Mouse (Mus musculus) cerebellum, postnatal 25 days (tissue): ENCODE measurements at regions not wholly inside any gene's neighbourhood (a gene's known extent, or its start where the extent isn't known, plus 50 kb on each side); places are given as distances from the start of the nearest gene placed in this dataset.
"Not testable (repeated sequence)": the region's sequence is repeated elsewhere in the genome, so short reads cannot be mapped to it uniquely, and the experiment has no call there.

Experiments
- DNase-seq, 2 experiments: peaks; one replicate each; pipeline ENCODE4 v3.0.0; 2021; ENCODE audit warnings: mixed read lengths in 2 of 2

DNA sequence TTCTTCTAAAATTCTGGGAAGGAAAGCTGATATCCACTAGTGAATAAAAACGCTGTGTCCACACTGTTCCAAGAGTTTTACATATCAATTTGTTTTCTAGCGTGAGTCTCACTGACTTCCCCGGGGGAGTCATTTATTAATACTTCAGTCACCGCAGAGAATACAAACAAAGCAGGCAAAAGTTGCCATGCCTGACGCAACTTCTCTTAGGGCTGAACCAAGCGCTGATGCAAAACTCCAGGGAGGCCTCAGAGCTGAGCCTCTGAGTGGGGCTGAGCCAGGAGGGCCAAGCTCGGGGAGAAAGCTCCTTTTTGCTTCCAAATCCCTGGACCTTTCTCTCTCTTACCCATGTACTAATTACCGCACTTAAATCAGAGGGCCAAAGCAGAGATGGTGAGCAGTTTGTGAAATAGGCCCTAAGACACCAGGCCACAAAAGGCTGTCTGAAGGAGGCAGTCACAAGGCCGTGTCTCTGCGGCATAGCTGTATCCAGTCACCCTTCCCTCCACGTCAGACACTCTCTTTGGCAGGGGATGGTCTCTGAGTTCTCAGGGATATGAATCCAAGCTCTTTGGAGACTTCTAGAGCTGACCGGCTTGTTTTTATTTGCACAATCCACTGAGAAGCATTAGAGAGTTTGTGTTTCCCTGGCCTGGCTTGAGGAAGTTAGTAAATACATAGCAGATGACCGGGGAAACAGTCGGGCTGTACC is 260.2 kb upstream of the Jarid2 start:
- DNase-seq: no peak

DNA sequence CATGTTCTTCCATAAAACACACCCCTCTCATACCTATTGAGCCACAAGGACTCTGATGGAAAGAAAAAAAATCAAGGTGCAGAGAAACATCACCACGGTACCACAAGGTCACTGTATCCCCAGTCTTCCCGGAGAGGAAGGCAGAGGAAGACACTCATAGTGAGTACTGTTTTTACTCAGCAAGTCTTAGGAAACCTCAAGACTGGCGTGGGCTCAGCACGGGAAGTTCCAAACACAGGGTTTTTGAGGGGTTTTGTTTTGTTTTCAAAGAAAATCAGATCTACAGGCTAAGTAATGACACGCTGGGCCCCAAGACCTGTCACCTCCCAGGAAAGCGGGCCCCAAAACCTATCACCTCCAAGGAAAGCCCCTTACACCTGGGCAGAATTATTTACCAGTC is 259.6 kb upstream of the Jarid2 start:
- no peak for DNase-seq

DNA sequence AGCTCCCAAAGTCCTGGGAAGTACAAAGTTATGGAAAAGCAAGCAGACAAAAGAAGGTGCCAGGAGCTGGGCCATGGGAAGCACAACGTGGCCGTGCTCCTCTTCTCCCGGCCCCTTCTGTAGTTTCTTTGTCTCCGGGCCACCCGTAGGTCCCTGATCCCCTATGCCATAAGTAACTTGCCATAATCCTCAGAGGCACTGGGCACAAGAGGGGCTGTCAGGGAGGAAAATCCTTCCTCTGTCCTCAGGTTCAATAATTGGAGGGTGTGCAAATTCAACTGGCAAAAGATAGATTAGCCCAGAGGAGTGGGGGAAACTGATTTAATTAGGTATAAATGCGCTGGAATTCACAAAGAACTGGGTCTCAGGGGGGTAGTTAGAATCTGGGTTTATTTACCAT is 256.1 kb upstream of the Jarid2 start:
- no peak for DNase-seq

DNA sequence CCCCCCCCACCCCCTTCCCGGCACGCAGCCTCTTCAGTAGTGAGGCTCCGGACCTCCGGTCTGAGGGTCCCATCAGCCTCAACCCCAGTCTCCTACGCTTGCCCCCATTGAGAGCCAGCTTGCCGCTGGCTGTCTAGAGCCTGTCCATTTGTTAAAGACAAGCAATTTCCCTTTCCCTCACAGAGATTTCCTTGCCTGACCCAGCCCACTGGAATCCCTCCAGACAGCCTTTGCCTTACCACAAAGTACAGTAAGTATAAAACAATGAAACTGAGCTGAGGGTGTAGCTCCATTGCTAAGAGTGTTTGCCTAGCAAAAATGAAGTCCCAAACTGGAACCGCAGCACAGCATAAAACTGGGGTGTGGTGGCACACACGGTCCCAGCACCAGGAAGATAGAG is 252.4 kb upstream of the Jarid2 start:
- no peak for DNase-seq

DNA sequence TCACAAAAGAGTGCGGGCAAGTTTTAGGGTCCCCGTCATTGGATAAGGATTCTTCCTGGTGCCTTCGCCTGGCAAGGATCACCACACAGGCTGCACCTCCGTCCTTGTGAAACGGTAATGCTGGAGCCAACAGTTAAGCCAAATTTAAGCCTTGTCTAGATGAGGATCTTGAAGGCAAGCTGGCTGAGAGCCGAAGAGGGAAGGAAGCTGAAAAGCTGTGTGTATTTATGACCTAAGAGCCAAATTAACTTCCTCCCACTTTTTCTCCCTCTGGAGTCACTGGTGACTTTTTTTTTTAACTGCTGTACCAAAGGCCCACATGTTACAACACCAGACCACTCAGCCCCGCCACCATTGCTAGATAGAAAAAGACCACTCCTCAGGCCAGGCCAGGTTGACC is 249.1 kb upstream of the Jarid2 start:
- DNase-seq: no peak

DNA sequence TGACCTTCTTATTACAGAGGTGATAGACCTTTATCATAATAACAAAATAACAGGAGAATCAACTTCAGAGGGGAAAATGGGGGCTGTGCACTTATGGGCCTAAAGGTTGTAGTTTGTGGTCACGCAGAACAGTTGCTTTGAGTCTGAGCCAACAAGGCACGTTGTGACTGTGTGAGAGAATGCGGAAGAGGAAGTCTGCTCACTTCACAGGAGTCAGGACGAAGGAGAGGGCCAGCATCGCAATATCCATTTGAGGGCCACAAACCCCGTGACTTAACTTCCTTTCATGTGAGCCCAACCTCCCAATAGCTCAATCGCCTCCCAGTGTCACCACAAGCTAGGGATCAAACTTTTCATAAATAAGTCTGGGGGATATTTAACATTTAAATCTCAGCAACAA is 246.6 kb upstream of the Jarid2 start:
- DNase-seq: no peak

DNA sequence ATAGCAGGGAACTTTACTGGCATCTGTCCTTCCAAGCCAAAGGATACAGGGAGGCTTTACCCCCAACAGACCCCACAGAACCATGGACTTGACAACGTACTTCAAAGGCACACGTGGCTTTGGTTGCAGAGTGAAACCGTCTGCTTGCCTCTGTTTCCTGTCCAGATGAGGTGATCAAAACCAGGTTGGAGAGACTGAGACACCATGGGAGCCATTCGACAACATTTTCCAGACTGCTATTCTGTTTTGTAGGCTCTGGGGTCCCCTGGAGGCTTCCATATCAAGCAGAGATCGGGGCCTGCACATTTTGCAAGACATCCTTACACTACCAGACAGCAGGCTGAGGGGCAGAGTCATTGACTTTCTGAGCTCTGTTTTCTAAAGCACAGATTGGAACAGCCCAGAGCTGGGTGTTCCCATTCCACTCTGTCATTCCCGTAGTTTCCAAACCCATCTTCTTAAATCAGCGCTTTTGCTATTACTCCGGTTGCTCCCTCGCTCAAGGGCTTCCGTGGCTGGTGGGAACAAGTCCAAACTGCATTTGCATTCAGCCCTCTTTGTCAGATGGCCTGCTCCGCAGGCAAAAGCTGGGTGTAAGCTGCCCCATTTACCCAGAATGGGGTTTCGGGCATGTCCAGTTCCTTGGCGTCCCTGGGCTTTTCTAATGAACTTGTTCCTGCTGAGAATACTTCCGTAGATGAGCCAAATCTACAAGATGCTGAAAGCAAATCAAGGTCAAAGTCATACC is 244.5 kb upstream of the Jarid2 start:
- DNase-seq: peak; percentile 73 to 76

DNA sequence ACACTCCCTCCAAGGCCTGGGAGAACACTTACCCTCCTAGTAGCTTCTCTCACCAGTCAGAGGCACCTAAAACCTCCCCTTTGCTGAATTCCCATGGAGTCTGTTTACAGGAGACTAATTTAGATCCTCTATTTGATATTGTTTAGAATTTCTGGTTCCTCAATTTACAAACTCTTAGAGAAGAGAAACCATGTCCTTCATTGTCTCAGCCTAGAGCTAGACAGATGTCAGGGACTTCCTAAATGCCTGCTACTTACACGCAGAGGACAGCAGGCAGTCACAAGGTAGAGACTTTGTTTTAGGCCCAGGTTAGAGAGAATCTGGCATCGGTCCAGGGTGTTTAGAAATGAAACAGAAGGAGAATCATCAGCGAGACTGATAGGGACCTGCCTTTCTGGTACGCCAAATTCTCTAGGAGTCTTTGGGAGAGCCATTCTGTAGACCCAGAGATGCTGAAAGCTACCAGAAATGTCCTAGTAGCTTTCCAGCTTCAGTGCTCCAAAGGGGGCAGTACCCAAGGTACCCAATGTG is 238.3 kb upstream of the Jarid2 start:
- DNase-seq: no peak

DNA sequence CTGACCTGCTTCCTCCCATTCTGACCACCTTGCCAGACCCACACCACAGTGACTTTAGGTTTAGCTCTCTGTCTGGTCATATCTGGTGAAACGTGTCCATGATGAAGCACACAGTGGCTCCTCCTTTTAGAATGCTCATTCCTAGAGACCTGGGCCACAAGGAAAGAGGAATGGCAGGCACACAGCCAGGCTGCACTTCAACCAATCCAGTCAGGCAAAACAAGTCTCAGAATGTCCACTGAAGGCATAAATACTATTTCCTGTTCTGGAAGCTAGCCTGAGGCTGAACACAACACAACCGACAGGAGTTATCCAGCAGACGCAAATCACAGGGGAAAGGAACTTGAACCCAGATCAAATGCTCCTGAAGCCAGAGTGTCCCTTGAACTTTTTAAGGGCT is 235.4 kb upstream of the Jarid2 start:
- no peak for DNase-seq

DNA sequence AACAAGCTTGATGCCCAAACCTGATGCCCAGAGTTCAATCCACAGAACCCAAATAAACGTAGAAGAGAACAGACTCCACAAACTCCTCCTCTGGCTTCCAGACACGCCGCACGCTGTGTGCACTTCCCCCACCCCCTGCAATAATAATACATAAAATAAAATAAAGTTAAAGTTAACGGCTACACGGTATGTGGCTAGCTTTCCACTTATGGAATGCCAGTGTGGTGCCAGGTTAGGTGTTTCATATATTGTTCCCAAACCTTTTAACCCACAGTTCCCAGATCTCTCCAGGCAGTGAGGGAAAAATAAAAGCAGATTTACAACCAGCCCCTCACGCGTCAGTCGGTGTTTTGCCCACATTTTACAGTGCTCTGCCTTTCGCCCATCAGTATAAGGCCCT is 233.8 kb upstream of the Jarid2 start:
- DNase-seq: no peak

DNA sequence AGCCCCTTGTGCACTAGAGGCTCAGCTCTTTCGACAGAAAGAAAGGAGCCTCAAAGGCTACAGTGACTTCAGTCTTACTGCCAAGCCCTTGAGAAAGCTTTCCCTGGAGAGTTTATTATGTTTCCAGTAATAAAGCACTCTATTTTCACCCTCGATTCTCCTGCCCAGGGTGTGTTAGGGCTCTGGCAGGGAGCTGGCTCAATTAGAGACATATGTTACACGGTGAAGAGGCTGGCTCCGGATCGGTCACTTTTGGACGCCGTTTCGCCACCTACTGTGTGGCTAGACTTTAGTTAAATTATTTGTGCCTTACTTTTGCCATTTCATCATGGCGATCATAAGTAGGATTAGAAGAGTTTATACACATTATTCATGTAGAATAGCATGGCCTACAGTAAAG is 232.7 kb upstream of the Jarid2 start:
- peak; percentile 80 to 88 for DNase-seq

DNA sequence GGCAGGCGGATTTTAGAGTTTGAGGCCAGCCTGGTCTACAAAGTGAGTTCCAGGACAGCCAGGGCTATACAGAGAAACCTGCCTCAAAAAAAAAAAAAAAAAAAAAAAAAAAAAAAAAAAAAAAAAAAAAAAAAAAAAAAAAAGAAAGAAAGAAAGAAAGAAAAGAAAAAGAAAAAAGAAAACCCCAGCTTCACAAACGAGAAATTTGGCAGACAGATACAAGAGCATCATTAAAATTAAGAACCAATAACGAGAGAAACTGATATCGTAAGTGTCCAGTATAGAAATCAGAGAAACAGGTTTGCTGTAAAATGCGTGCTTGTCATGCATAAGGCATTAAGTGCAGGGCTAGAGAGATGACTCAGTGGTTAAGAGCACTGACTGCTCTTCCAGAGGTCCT is 228.4 kb upstream of the Jarid2 start:
- DNase-seq: not testable (repeated sequence)

DNA sequence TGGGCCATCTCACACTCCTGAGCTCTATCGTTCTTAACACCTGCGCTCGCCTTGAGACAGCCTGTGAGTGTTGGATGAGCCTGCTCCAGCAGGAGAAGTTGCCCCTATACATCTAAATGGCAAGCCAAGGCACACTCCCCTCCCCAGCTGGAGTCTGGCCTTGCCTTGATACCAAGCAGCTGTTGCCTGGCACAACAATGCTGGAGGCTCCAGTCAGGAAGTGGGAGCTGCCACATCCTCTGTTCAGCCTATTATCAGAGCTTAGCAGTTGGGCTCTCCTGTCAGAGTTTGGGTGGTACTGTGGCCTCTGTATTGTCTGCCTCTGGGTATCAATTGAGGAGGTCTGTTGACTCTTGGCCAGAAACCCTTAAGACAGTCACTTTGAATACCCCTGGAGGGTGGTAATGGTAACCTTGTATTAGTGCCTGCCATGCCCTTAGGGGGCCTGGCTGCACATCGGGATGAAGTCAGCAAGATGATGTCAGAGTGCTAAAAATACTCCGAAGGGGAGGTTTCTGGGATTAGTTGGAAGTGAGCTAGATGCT is 227.4 kb upstream of the Jarid2 start:
- peak; percentile 47 to 58 for DNase-seq

DNA sequence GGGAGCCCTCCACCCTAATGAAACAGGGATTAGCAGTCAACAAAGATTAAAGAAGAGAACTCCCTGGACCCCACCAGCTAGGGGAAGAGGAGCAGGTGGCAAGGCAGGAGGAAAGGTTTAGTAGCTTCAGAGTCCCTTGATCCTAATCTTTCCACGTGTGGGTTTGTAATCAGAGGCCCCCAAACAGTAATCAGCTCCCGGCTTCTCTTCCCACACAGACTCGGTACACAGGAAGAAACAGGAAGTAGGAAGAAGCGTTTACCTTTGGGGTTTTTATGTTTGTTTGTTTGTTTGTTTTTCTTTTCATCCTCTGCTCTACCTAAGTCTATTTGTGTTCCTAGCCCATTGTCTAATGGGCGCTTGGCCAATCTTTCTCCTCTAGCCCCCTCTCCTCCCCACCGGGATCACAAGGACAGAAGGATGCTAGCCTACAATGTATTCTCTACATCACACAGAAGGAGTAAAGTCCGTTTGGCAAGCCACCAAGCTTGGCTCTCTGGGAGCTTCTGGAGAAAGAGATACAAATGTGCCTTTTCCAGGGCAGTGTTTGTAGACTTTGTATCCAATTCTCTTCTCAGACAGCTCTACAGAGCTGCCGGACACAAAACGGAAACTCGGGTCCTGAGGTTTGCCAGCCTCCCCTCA is 226.5 kb upstream of the Jarid2 start:
- peak; percentile 52 to 77 for DNase-seq

DNA sequence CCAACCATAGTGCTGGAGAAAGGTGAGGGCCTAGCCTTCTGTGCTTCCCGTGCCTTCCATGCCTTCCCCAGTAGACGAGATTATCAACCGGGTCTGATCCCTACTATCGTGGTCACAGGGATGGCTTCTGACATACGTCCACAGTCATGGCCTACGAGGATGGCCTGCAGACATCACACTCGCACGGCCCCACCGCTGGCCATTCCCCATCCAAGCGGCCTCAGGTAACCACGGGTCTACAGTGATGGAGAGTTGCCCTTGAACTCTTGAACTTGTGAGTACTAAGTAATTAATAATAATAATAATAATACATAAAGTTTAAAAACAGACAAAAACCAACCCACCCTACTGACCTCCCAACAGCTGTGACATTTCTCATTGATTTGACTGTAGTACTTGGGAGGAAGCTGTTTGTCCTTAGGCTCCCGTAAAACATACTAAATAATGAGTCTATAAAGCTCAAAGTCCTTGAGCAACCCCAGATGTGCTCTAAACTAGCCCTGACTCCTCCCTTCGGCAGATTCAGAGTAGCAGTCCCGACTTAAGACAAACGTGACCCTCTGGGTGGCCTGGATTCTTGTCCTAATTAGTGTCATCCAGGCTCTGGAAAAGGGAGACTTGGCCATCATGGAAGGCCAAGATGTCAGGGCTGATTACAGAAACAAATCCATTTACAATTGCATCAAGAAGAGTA is 225.9 kb upstream of the Jarid2 start:
- no peak for DNase-seq

DNA sequence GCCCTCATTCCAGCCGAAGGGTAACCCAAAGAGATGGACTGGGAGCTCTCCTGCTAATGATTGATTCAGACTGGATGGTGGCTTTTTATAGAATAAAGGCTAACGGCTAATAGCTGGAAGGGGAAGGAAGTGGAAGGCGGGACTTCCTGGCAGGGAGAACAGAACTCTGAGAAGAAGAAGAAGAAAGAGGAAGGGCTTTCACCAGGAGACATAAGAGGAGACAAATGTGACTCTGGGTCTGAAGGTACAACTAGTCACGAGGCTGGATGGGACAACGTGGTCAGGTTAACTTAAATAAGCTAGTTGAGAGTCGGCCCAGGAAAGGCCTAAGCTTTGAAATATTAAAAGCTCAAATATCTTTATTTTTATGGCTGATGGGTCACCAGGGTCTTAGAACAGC is 224.8 kb upstream of the Jarid2 start:
- no peak for DNase-seq

DNA sequence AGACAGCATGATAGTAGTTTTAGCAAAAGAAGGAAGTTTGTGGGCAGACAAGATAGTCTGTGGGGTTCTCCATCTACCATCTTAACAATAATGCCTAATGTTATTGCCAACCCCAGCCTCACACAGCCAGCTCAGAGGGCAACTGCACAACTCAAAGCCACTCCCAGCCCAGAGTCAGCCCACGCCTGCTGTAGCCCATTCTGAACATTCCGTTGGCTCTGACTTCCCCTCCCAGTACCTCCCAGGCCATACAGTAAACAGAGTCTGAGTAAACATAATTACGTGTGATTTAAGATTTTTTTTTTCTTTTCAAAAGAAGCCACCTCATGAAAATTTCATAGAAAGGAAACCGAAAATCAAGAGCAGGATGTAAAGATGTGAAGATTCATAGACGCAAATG is 222.3 kb upstream of the Jarid2 start:
- no peak for DNase-seq

DNA sequence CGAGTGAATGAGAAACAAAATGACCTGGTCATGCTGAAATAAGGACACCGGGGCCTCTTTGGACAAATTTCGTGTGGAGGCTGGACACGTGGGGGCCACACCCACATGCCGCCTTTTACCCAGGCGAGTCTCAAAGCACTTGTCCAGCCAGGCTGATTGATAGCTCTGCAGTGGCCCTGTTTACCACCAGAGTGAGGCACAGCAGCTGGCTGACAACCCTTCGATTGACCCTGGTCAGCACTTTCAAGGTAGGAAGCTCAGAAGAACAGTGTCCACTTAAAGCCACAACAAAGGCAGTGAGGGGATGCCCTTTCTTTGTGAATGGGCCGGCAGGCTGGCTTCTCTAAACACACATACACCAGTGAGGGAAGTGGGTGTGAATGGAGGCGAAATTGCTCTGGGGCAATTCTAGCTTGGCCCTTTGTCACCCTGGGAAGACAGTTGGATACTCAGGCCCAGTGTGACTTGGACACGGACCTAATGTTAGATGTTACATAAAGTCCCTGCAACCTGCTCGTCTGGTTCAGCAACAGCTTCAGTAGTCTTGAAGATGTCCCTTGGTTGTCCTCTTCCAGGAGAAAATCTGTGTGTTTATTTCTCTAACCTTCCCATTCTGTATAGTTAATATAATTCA is 219.6 kb upstream of the Jarid2 start:
- no peak for DNase-seq

DNA sequence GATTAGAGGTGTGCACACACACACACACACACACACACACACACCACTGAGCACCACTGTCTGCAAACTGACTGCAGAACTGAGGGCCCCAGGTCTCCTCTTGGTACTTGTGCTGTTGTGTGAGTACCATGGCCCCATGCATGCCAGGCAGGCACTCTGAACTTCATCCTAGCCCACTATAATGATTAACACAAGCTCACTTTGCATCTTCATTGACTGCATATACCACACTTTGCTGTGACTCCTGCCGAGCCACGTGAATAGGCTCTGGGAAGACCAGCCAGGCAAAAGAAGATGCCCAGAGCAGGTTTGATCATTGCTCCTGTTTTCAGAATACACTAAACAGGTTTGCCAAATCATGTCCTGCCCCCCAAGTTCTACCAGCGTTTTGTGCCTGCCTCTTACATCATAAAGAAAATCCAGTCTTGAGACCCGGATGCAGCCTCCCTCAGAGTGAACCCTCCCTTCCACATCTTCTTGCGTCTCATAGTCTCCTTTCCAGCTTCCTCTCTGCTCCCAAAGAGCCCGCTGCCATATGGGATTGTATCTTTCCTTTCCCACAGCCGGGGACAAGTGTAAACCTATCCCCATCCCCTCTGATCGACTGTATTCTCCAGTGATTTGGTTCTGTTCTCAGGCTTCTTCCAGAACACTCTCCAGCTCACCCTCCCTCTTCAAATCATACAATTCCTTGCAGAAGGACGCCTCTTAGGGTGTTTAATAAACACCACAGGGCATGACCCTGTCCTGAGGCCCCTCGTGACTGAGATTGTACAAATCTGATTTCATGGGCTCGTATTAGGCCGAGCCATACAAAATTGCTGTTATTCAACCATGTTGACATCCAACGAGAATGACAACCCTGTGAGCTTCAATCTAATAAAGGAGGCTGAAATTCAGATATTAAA is 215.6 kb upstream of the Jarid2 start:
- DNase-seq: no peak

DNA sequence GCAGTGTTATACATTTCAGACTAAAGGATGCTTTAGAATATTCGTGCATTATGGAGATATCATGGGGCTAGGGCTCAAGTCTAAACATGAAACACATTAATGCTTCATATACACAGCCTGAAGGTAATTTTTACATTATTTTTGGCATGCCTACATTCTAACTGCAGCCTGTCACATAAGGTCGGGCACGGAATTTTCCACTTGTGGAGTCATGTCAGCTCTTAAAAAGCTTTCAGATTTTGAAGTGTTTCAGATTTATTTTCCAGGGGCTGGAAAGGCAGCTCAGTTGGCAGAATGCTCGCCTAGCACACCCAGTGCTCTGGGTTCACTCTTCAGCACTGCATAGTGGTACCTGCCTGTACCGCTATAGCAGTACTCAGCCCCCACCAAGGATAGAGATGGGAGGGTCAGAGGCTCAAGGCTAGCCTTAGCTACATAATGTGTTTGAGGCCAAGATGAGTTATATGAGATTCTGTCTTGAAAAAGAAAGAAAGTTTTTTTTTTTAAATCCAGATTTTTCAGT is 214.6 kb upstream of the Jarid2 start:
- DNase-seq: no peak

DNA sequence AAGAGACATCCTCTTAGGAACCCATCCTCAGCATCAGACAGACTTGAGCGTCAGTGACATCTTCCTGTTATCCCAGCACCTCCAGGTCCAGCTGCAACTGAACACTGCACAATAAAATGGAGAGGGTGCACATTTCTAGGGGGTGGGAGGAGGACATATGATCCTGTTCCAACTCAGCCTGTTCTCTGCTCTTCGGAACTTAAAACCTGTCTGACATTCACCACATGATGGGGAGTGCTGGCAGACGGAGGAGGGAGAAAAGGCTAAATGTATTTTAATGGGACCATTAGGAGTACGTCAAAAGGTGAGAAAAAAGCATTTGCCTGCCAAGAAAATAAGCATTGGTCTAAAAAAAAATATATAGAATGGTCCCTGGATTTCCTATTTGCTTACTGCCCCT is 212.4 kb upstream of the Jarid2 start:
- DNase-seq: no peak
